Mouse (Mus musculus) E14TG2a.4 (cell line): ENCODE measurements around the gene Prkd2.

Experiments used
- CTCF ChIP-seq: conservative IDR thresholded peaks from 2 replicates; pipeline ENCODE4 v1.5.1; 2014; ENCODE audit warnings: low read length
- POU5F1 ChIP-seq: IDR thresholded peaks from 2 replicates; pipeline ENCODE4 v1.6.1; 2014; ENCODE audit warnings: low read length, borderline replicate concordance

DNA sequence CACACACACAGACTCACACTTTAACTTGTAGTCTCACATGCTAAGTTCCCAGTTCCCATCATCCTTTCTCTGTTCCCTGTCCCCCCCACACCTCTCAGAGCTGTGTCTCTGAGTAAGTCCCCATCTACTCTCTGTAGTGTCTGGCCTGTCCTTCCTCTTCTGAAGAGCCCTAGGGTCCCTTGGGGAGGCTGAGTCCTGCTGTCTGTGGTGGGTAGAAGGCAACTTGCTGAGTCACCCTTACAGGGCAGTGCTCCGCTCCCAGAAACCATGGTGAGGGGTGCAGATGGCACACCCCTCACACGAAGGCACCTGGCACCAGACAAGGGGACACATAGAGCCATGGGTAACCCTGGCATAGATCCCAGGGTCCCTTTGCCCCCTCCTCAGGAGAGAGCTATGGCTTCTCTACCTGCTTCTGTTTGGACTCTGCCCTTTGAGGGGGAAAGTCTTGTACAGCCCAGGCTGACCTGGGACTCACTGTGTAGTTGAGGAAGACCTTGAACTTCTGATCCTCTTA, 60.8 kb downstream of the Prkd2 start:
- TF ChIP-seq POU5F1 (no peak), CTCF (no peak)
